Mouse (Mus musculus) G1E (cell line): ENCODE results near the gene Traf3. TPM values are rescaled to one million over a fixed set of nuclear protein-coding genes. Genes with fewer than 3 reads are reported as not detected.

Source experiments
- ATAC-seq: 2 replicates; pipeline ENCODE4 v1.8.0; 2016; ENCODE audit warnings: mild to moderate bottlenecking; ENCODE audit not compliant: insufficient number of reproducible peaks, poor library complexity, low FRiP score, severe bottlenecking; ENCODE audit errors: extremely low read depth
- DNase-seq: peaks from one replicate; pipeline ENCODE4 v3.0.0; 2012; ENCODE audit warnings: low spot score
- H3K27me3 ChIP-seq: 2 replicates; pipeline ENCODE4 v1.6.1; 2012; ENCODE audit warnings: mild to moderate bottlenecking, low read length, inconsistent platforms; ENCODE audit not compliant: insufficient read depth
- H3K36me3 ChIP-seq: replicated peaks from 2 replicates; pipeline ENCODE3; 2012; ENCODE audit warnings: mild to moderate bottlenecking, inconsistent platforms
- H3K4me1 ChIP-seq: 2 replicates; pipeline ENCODE4 v1.6.1; 2012; ENCODE audit warnings: low read depth, low read length, inconsistent platforms, mixed read lengths; ENCODE audit not compliant: insufficient read depth
- H3K4me3 ChIP-seq: 2 replicates; pipeline ENCODE4 v1.5.1; 2012; ENCODE audit warnings: low read depth, mild to moderate bottlenecking, inconsistent platforms, low read length, moderate library complexity, mixed read lengths
- H3K9me3 ChIP-seq: replicated peaks from 2 replicates; pipeline ENCODE4 v1.6.1; 2012; ENCODE audit warnings: inconsistent platforms
- CTCF ChIP-seq: IDR thresholded peaks from 2 replicates; pipeline ENCODE4 v1.5.1; 2012; ENCODE audit warnings: low read depth, low read length, inconsistent platforms, mixed read lengths
- GATA1 ChIP-seq: IDR thresholded peaks from 2 replicates; pipeline ENCODE4 v1.6.1; 2012; ENCODE audit warnings: borderline replicate concordance, low read length, inconsistent platforms, mixed read lengths
- GATA2 ChIP-seq: IDR thresholded peaks from 2 replicates; pipeline ENCODE4 v1.6.1; 2012; ENCODE audit warnings: low read depth, low read length, inconsistent platforms, borderline replicate concordance
- POLR2AphosphoS5 ChIP-seq: IDR thresholded peaks from 2 replicates; pipeline ENCODE4 v1.6.1; 2012; ENCODE audit warnings: low read depth, low read length, inconsistent platforms; ENCODE audit not compliant: insufficient replicate concordance
- TAL1 ChIP-seq: conservative IDR thresholded peaks from 2 replicates; pipeline ENCODE4 v1.6.1; 2012; ENCODE audit warnings: low read depth, low read length, inconsistent platforms, mixed read lengths
- polyA plus RNA-seq: library from polyadenylated mRNA; stranded (reverse); fragments of >175 nt; gene quantifications from 2 replicates; pipeline ENCODE4 v1.2.3, GENCODE M21; 2012
- total RNA-seq, 2 experiments: library from RNA; stranded (forward) in 1 of 2; stranded (reverse) in 1 of 2; fragments of 200-1000 nt in 1 of 2; fragments of >200 nt in 1 of 2; fragmentation: Nextera tagmentation in 1 of 2; gene quantifications; 2 replicates each; pipeline ENCODE4 v1.2.3; 2014 to 2017

Gene Traf3
- total and polyA plus RNA-seq, 3 experiments = 0.16 TPM; not detected in 2

DNA sequence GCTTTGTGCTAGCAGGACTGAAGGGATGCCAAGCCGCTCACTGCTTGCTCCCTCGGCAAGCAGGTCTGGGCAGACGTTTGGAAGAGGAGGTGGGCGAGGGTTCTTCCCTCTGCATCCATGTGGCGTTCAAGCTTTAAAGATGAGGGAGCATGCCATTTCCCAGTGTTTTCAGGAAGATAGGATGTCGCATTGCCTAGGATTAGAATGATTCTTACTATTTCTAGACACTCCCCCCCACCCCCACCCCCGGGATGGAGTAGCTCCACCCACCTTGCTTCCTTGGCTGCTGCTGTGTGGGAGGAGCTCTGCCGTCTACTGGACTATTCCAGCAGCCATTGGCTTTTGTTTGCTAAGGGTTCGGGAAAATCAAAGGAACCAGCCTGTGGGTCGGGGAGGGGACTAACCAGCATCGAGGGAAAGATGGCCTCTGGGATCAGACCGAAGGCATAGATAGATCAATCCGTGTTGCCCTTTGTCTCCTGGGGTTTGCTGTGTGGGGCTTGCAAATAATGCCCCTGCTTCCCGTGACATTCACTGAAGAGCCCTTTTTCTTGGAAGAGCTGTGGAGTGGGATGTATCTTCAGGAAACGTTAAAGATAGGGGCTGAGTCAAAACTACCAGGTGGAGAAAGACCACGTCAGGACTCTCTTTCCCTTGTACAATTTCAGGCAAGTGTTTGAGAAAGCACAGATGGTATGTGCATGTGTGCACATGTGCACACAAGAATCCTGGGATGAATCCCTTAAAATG, 3.7 kb upstream of the Traf3 start:
- Histone ChIP-seq H3K36me3 (no peaks in the 10 kb centered on the region), H3K9me3 (peaks cover 10% of the 10 kb centered on the region), H3K4me3 (no peak overlapping the region), H3K4me1 (no peaks in the 10 kb centered on the region), H3K27me3 (peaks cover 39% of the 10 kb centered on the region)
- DNase-seq = no peak
- no peak for TF ChIP-seq TAL1
- TF ChIP-seq GATA1 = no peak
- TF ChIP-seq GATA2 = no peak
- TF ChIP-seq CTCF = no peak
- no peak for TF ChIP-seq POLR2AphosphoS5
- no peak for ATAC-seq

DNA sequence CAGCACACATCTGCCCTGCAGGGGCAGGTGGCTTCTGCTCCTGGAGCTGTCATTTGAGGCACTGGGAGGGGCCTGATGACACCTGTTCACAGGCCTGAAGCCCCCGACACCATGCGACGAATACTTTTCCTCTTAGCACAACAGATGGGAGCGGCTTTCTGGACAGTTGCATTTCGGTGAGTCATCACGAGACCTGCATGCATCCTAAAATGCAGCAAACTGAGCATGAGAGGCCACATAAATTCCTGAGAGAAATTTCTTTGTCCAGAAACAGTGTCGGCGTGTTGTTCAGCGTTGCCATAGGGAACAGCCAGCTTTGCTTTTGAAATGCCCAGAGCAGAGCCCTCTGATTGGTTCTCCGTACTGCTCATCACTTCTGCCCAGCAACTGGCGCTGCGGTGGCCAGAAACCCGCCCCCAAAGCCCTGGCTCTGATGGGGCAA, 1.8 kb upstream of the Traf3 start:
- no peaks in the 10 kb centered on the region for H3K4me1 ChIP-seq
- ATAC-seq = no peak

GRCm38 (mm10) chr12:111165146-111165812, 891 bp upstream of the Traf3 start:
- peaks cover 10% of the 10 kb centered on the region for H3K9me3 ChIP-seq
- DNase-seq (no peak), ATAC-seq (no peak)
- H3K36me3 ChIP-seq = no peaks in the 10 kb centered on the region
- peaks cover 40% of the 10 kb centered on the region for H3K27me3 ChIP-seq
- TF ChIP-seq CTCF (no peak), POLR2AphosphoS5 (no peak), GATA1 (no peak), GATA2 (no peak), TAL1 (no peak)
- H3K4me3 ChIP-seq = no peak overlapping the region; the same call in 1 of the 2 replicates
- no peaks in the 10 kb centered on the region for H3K4me1 ChIP-seq

More for the DNA sequence above, 1.8 kb upstream of the Traf3 start:
- Histone ChIP-seq H3K27me3 (peaks cover 36% of the 10 kb centered on the region), H3K9me3 (peaks cover 10% of the 10 kb centered on the region), H3K4me3 (no peak overlapping the region), H3K36me3 (no peaks in the 10 kb centered on the region)
- no peak for TF ChIP-seq TAL1
- TF ChIP-seq GATA2 = no peak
- no peak for TF ChIP-seq CTCF
- TF ChIP-seq POLR2AphosphoS5 = no peak
- TF ChIP-seq GATA1 = no peak
- no peak for DNase-seq

DNA sequence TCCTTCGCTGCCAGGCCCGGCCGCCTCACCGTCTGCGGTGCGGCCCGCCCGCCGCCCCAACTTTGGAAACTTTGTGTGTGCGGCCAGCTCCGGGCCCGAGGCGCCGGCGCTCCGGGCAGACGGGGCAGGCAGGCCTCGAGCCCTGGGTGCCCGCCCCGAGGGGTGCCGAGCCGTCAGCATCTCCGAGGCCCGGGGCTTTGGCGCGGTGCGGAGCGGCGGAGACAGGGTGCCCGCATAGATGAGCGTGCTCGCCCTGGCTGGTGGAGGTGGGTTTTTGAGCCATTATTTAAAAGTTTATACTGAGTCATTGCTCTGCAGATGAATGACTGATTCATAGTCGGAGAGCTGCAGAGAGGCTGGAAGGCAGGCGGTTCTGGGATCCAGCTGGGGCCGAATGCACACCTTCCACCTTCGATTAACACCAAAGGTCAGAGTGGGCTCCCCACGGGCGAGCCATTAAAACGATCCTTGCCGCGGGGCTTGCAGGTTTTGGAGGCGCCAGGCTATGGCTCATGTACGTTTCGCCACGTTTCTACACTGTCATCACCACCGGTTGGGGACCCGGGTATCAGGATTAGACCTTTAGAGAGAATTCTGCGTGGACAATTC, 615 bp downstream of the Traf3 start:
- DNase-seq (no peak), ATAC-seq (no peak)
- Histone ChIP-seq H3K27me3 (peaks cover 34% of the 10 kb centered on the region), H3K4me3 (no peak overlapping the region), H3K4me1 (no peaks in the 10 kb centered on the region), H3K36me3 (no peaks in the 10 kb centered on the region), H3K9me3 (peaks cover 10% of the 10 kb centered on the region)
- TF ChIP-seq POLR2AphosphoS5 (no peak), CTCF (no peak), GATA2 (no peak), TAL1 (no peak), GATA1 (no peak)

DNA sequence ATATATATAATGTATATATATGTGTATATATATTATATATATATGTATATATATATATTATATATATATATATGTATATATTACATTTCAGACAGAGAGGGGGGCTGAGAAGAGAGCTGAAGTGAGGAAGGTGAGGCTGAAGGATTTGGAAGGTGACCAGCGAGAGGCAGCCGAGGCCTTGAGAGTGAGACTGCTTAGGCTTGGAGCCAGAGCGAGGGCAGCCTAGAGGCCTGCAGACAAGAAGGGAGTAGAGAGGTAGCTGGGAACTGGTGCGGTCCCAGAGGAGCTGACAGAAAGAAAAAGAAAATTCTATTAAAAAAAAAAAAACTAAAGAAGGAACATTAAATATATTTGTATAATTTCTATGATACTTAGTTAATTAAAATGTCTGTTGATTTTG, 2.7 kb downstream of the Traf3 start:
- Histone ChIP-seq H3K36me3 (no peaks in the 10 kb centered on the region), H3K4me3 (no peak overlapping the region), H3K27me3 (peaks cover 29% of the 10 kb centered on the region), H3K9me3 (peaks cover 10% of the 10 kb centered on the region), H3K4me1 (no peaks in the 10 kb centered on the region)
- ATAC-seq (no peak), DNase-seq (no peak)
- TF ChIP-seq TAL1 = no peak
- TF ChIP-seq POLR2AphosphoS5 = no peak
- TF ChIP-seq CTCF = no peak
- no peak for TF ChIP-seq GATA2
- no peak for TF ChIP-seq GATA1

GRCm38 (mm10) chr12:111178772-111179171, 12.6 kb downstream of the Traf3 start:
- Histone ChIP-seq H3K27me3 (peaks cover 15% of the 10 kb centered on the region; the same call in 1 of the 2 replicates), H3K4me3 (no peak overlapping the region), H3K9me3 (no peaks in the 10 kb centered on the region), H3K36me3 (no peaks in the 10 kb centered on the region), H3K4me1 (no peaks in the 10 kb centered on the region)
- no peak for DNase-seq
- TF ChIP-seq GATA1 (no peak), POLR2AphosphoS5 (no peak), CTCF (no peak), TAL1 (no peak), GATA2 (no peak)
- ATAC-seq = no peak
